In genomic region chr12:17636590-17636989, GRCm38 (mm10) we compare ENCODE assay signal across 23 mouse cellular contexts. TPM values are rescaled to one million over a fixed set of nuclear protein-coding genes. Genes with fewer than 3 reads are reported as not detected.
A peak's percentile ranks its signal among the peaks of the same experiment; 100 is the strongest.
DNase-seq lines count a peak whose midpoint lies in the region; ATAC-seq lines count a peak whose summit lies in the region.
"Had no signal": no experiment of that assay in that cellular context is flagged by ENCODE, and none has a peak within 500 bp of the region (broad histone marks: within the 10 kb centered on the region; RNA-seq: fewer than 3 reads in every experiment).

No protein-coding gene starts in this region.

- ATAC-seq in forebrain, embryonic 15.5 days (replicated peaks), result 0 out of 2 replicates have a peak, but pooled peaks have one; percentile 46
- no peak for ATAC-seq in forebrain, embryonic 11.5 days (replicated peaks; ENCODE audit: low FRiP score)
- ATAC-seq in intestine, embryonic 14.5 days (replicated peaks; ENCODE audit: low FRiP score, low TSS enrichment, low read depth), result peak; percentile 84
- ATAC-seq in stomach, embryonic 14.5 days (ENCODE audit: insufficient number of reproducible peaks, insufficient read depth, low FRiP score, low read depth), result peak; percentile 75
- no peak for ATAC-seq in hindbrain, embryonic 14.5 days (ENCODE audit: low FRiP score)
- ATAC-seq: CD4-positive, CD25-positive, alpha-beta regulatory T cell, adult 4 months; midbrain, embryonic 16.5 days had no signal

- no peak overlapping the region for H3K4me3 ChIP-seq in forebrain, embryonic 15.5 days
- H3K4me3 ChIP-seq in forebrain, embryonic 11.5 days (ENCODE audit: low read depth, low read length), result no peak overlapping the region
- no peak overlapping the region for H3K4me3 ChIP-seq in intestine, embryonic 14.5 days (ENCODE audit: low read depth, low read length)
- H3K4me3 ChIP-seq in stomach, embryonic 14.5 days (ENCODE audit: low read depth, low read length), result no peak overlapping the region
- no peak overlapping the region for H3K4me3 ChIP-seq in hindbrain, embryonic 14.5 days (replicated peaks; ENCODE audit: low read length)
- H3K4me3 ChIP-seq: heart, embryonic 10.5 days; hindbrain, embryonic 15.5 days; liver, embryonic 15.5 days had no signal

- H3K4me2 ChIP-seq in forebrain, embryonic 15.5 days (replicated peaks), result no peak overlapping the region
- H3K4me2 ChIP-seq in forebrain, embryonic 11.5 days (ENCODE audit: low read depth, low read length, severe bottlenecking), result no peak overlapping the region
- H3K4me2 ChIP-seq in intestine, embryonic 14.5 days (ENCODE audit: low read length), result no peak overlapping the region
- H3K4me2 ChIP-seq in stomach, embryonic 14.5 days (replicated peaks; ENCODE audit: low read depth, low read length), result no peak overlapping the region
- no peak overlapping the region for H3K4me2 ChIP-seq in hindbrain, embryonic 14.5 days (replicated peaks)
- H3K4me2 ChIP-seq: hindbrain, embryonic 15.5 days; liver, embryonic 15.5 days had no signal

- H3K27ac ChIP-seq in forebrain, embryonic 15.5 days (replicated peaks), result no peak overlapping the region
- H3K27ac ChIP-seq in forebrain, embryonic 11.5 days (ENCODE audit: low read depth, low read length), result no peak overlapping the region
- no peak overlapping the region for H3K27ac ChIP-seq in intestine, embryonic 14.5 days (ENCODE audit: low read depth)
- H3K27ac ChIP-seq in stomach, embryonic 14.5 days (ENCODE audit: low read length), result 0 out of 2 replicates have a peak overlapping the region, but pooled peaks have one; percentile 33
- no peak overlapping the region for H3K27ac ChIP-seq in hindbrain, embryonic 14.5 days
- H3K27ac ChIP-seq: heart, embryonic 10.5 days; hindbrain, embryonic 15.5 days; liver, embryonic 15.5 days; macrophage had no signal

- 62% methylated on average over 6 of the region's 6 CpGs for WGBS in forebrain, embryonic 15.5 days
- WGBS in forebrain, embryonic 11.5 days, result 88% methylated on average over 6 of the region's 6 CpGs
- WGBS in intestine, embryonic 14.5 days, result 68% methylated on average over 6 of the region's 6 CpGs
- WGBS in stomach, embryonic 14.5 days, result 65% methylated on average over 6 of the region's 6 CpGs
- WGBS in hindbrain, embryonic 14.5 days, result 83% methylated on average over 6 of the region's 6 CpGs

- H3K27me3 ChIP-seq in forebrain, embryonic 15.5 days, result no peaks in the 10 kb centered on the region
- no peaks in the 10 kb centered on the region for H3K27me3 ChIP-seq in forebrain, embryonic 11.5 days (ENCODE audit: control insufficient read depth, insufficient read depth, low read length)
- no peaks in the 10 kb centered on the region for H3K27me3 ChIP-seq in intestine, embryonic 14.5 days (replicated peaks; ENCODE audit: control insufficient read depth, insufficient read depth, low read length)
- H3K27me3 ChIP-seq in stomach, embryonic 14.5 days (ENCODE audit: control insufficient read depth, insufficient read depth, low read length), result no peaks in the 10 kb centered on the region
- H3K27me3 ChIP-seq in hindbrain, embryonic 14.5 days (ENCODE audit: control insufficient read depth, insufficient read depth, low read length), result no peaks in the 10 kb centered on the region
- H3K27me3 ChIP-seq: hindbrain, embryonic 15.5 days; liver, embryonic 15.5 days had no signal

- H3K9me3 ChIP-seq in forebrain, embryonic 15.5 days, result no peaks in the 10 kb centered on the region
- no peaks in the 10 kb centered on the region for H3K9me3 ChIP-seq in forebrain, embryonic 11.5 days (ENCODE audit: control insufficient read depth, low read length)
- no peaks in the 10 kb centered on the region; the same call in 1 of the 2 replicates for H3K9me3 ChIP-seq in intestine, embryonic 14.5 days (ENCODE audit: control insufficient read depth, low read length)
- no peaks in the 10 kb centered on the region for H3K9me3 ChIP-seq in stomach, embryonic 14.5 days (ENCODE audit: control insufficient read depth, low read depth, low read length)
- H3K9me3 ChIP-seq in hindbrain, embryonic 14.5 days (ENCODE audit: control insufficient read depth, low read length), result no peaks in the 10 kb centered on the region
- H3K9me3 ChIP-seq: heart, embryonic 10.5 days; hindbrain, embryonic 15.5 days; liver, embryonic 15.5 days had no signal

- 0 out of 2 replicates have a peak, but pooled peaks cover 7% of the 10 kb centered on the region for H3K4me1 ChIP-seq in forebrain, embryonic 15.5 days
- H3K4me1 ChIP-seq in forebrain, embryonic 11.5 days (replicated peaks; ENCODE audit: control insufficient read depth, insufficient read depth, low read length), result no peaks in the 10 kb centered on the region
- no peaks in the 10 kb centered on the region for H3K4me1 ChIP-seq in intestine, embryonic 14.5 days (replicated peaks; ENCODE audit: control insufficient read depth, insufficient read depth, low read length)
- H3K4me1 ChIP-seq in stomach, embryonic 14.5 days (ENCODE audit: control insufficient read depth, insufficient read depth, low read length), result no peaks in the 10 kb centered on the region
- no peaks in the 10 kb centered on the region for H3K4me1 ChIP-seq in hindbrain, embryonic 14.5 days (replicated peaks; ENCODE audit: control insufficient read depth, insufficient read depth, low read length)
- H3K4me1 ChIP-seq: heart, embryonic 10.5 days; hindbrain, embryonic 15.5 days; liver, embryonic 15.5 days had no signal

- DNase-seq in forebrain, embryonic 11.5 days (ENCODE audit: low spot score), result no peak
- peak; percentile 8 for DNase-seq in kidney, postnatal 14 days
- no peak for DNase-seq in kidney, postnatal 4 days
- no peak for DNase-seq in intestine, embryonic 14.5 days (ENCODE audit: low spot score)
- no peak for DNase-seq in hindbrain, embryonic 14.5 days (ENCODE audit: low spot score)
- no peak for DNase-seq in ovary, adult 18-20 months (ENCODE audit: low spot score)
- DNase-seq: adrenal gland, postnatal 25 days; cerebellum, adult 9-10 months; heart, postnatal 4 days; kidney, adult 2 months; layer of hippocampus, adult 9-11 months; left cerebral cortex, postnatal 4 days; liver; right cerebral cortex, adult 18-20 months; right cerebral cortex, postnatal 4 days had no signal

- no peak overlapping the region for H3K9ac ChIP-seq in forebrain, embryonic 15.5 days (replicated peaks)
- no peak overlapping the region for H3K9ac ChIP-seq in forebrain, embryonic 11.5 days (ENCODE audit: low read length)
- no peak overlapping the region for H3K9ac ChIP-seq in intestine, embryonic 14.5 days (ENCODE audit: low read length)
- no peak overlapping the region for H3K9ac ChIP-seq in stomach, embryonic 14.5 days (replicated peaks; ENCODE audit: low read depth, low read length)
- H3K9ac ChIP-seq in hindbrain, embryonic 14.5 days, result no peak overlapping the region
- H3K9ac ChIP-seq: hindbrain, embryonic 15.5 days; liver, embryonic 15.5 days had no signal

- no peaks in the 10 kb centered on the region for H3K36me3 ChIP-seq in forebrain, embryonic 15.5 days
- H3K36me3 ChIP-seq in forebrain, embryonic 11.5 days (ENCODE audit: control insufficient read depth, insufficient read depth, low read length), result no peaks in the 10 kb centered on the region
- no peaks in the 10 kb centered on the region for H3K36me3 ChIP-seq in intestine, embryonic 14.5 days (ENCODE audit: control insufficient read depth, insufficient read depth, low read length)
- H3K36me3 ChIP-seq in stomach, embryonic 14.5 days (ENCODE audit: control insufficient read depth, insufficient read depth, low read length), result no peaks in the 10 kb centered on the region
- no peaks in the 10 kb centered on the region for H3K36me3 ChIP-seq in hindbrain, embryonic 14.5 days (replicated peaks; ENCODE audit: control insufficient read depth, insufficient read depth)
- H3K36me3 ChIP-seq: heart, embryonic 10.5 days; hindbrain, embryonic 15.5 days; liver, embryonic 15.5 days had no signal

RNA-seq across cellular contexts. Expression of gene Hpcal1, which starts 54.1 kb away (rescaled TPM):
- 30.5 and 36.1 TPM in 2 replicates for polyA plus RNA-seq in forebrain, embryonic 15.5 days (2015; fragmentation: Nextera tagmentation; extraction: Ambion mirVana)
- 41.9 and 45.7 TPM in 2 replicates for polyA plus RNA-seq in forebrain, embryonic 11.5 days (2014; fragmentation: Nextera tagmentation; extraction: Ambion mirVana)
- polyA plus RNA-seq in intestine, embryonic 14.5 days (2014; fragmentation: Nextera tagmentation; extraction: Ambion mirVana), result 42.9 and 48.6 TPM in 2 replicates
- 55.3 and 57.5 TPM in 2 replicates for polyA plus RNA-seq in stomach, embryonic 14.5 days (2014; fragmentation: Nextera tagmentation; extraction: Ambion mirVana)
- 125 and 133 TPM in 2 replicates for polyA plus RNA-seq in hindbrain, embryonic 14.5 days (2014; fragmentation: Nextera tagmentation; extraction: Ambion mirVana)

Comparison
In these comparisons a context has a peak if more than half of its experiments do, and no peak if none do; other contexts are left out.
1. ATAC-seq: peak in forebrain, embryonic 15.5 days (single experiment), intestine, embryonic 14.5 days (single experiment) and stomach, embryonic 14.5 days (single experiment); none in forebrain, embryonic 11.5 days (single experiment) and hindbrain, embryonic 14.5 days (single experiment).